Mouse (Mus musculus) kidney, postnatal 10 days (tissue): ENCODE measurements around the gene Zbtb7b.

Experiments used
- DNase-seq: peaks from one replicate; pipeline ENCODE4 v3.0.0; 2021; ENCODE audit warnings: mixed read lengths

Gene Zbtb7b

GRCm38 (mm10) chr3:89388901-89389740 is 5.5 kb downstream of the Zbtb7b start:
- peak; percentile 48 for DNase-seq

GRCm38 (mm10) chr3:89388134-89388881 is 6.3 kb downstream of the Zbtb7b start:
- DNase-seq: peak; percentile 63

GRCm38 (mm10) chr3:89387632-89388031 is 6.9 kb downstream of the Zbtb7b start:
- DNase-seq: no peak

- no peak for DNase-seq
Observed at GRCm38 (mm10) chr3:89386438-89387420, 7.8 kb downstream of the Zbtb7b start.

- DNase-seq: no peak
Observed at GRCm38 (mm10) chr3:89385451-89385850, 9.1 kb downstream of the Zbtb7b start.

GRCm38 (mm10) chr3:89384331-89385076 is 10.1 kb downstream of the Zbtb7b start:
- DNase-seq: no peak

- no peak for DNase-seq
Observed at GRCm38 (mm10) chr3:89383651-89384255, 10.8 kb downstream of the Zbtb7b start.

- no peak for DNase-seq
Observed at GRCm38 (mm10) chr3:89382950-89383349, 11.6 kb downstream of the Zbtb7b start.

- DNase-seq: no peak
Observed at GRCm38 (mm10) chr3:89382033-89382882, 12.3 kb downstream of the Zbtb7b start.

- DNase-seq: no peak
Observed at GRCm38 (mm10) chr3:89381233-89381632, 13.3 kb downstream of the Zbtb7b start.

GRCm38 (mm10) chr3:89380711-89381110 is 13.9 kb downstream of the Zbtb7b start:
- DNase-seq: no peak

GRCm38 (mm10) chr3:89380291-89380690 is 14.3 kb downstream of the Zbtb7b start:
- DNase-seq: no peak

- DNase-seq: no peak
Observed at GRCm38 (mm10) chr3:89379388-89380131, 15.0 kb downstream of the Zbtb7b start.

- DNase-seq: peak; percentile 83
Observed at GRCm38 (mm10) chr3:89378394-89379067, 16.0 kb downstream of the Zbtb7b start.

GRCm38 (mm10) chr3:89377831-89378230 is 16.7 kb downstream of the Zbtb7b start:
- no peak for DNase-seq

- DNase-seq: no peak
Observed at GRCm38 (mm10) chr3:89373581-89374231, 20.9 kb downstream of the Zbtb7b start.

- DNase-seq: peak; percentile 19
Observed at GRCm38 (mm10) chr3:89367338-89367737, 27.2 kb downstream of the Zbtb7b start.
